Mouse (Mus musculus) erythroblast, embryonic 14.5 days (primary cell): Measurements from ENCODE around the gene Cmbl.

ENCODE experiments used
- GATA1 ChIP-seq: IDR thresholded peaks from 2 replicates; pipeline ENCODE4 v1.6.1; 2012; ENCODE audit warnings: low read length, inconsistent platforms, mixed read lengths
- TAL1 ChIP-seq: IDR thresholded peaks from 3 replicates; pipeline ENCODE4 v1.6.1; 2012; ENCODE audit warnings: low read length, inconsistent platforms, mixed read lengths

DNA sequence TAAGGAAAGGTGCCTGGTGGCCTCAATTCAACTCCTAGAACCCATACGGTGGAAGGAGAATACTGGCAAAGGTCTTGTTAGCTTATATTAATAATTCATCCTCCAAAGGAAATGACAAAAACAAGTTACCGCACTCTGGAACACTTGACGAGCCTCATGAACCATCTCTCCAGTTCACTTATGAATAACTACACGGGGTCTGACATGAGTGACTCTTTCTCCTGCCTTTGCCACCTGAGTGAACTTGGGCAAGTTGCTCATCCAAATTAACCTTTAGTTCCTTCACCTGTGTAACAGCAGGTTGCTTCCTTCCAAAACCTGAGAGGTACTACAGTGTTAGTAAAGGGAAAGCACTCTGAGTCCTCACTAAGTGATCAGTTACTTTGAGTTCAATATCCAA is 36.7 kb upstream of the Cmbl start:
- TF ChIP-seq TAL1 (no peak), GATA1 (no peak)
